Comparison of ENCODE assay signal across 10 mouse cellular contexts in genomic region chr7:12874301-12874700, GRCm38 (mm10). TPM values are rescaled to one million over a fixed set of nuclear protein-coding genes. Genes with fewer than 3 reads are reported as not detected.
DNase-seq lines count a peak whose midpoint lies in the region.
"Had no signal": no experiment of that assay in that cellular context is flagged by ENCODE, and none has a peak within 500 bp of the region (broad histone marks: within the 10 kb centered on the region; RNA-seq: fewer than 3 reads in every experiment).

No protein-coding gene starts in this region.

- H3K4me1 ChIP-seq in heart, embryonic 10.5 days, result no peaks in the 10 kb centered on the region
- H3K4me1 ChIP-seq: heart, embryonic 12.5 days; lung, embryonic 15.5 days had no signal

- no peak overlapping the region for H3K4me3 ChIP-seq in heart, embryonic 10.5 days
- H3K4me3 ChIP-seq: heart, embryonic 12.5 days; lung, embryonic 15.5 days had no signal

- no peaks in the 10 kb centered on the region for H3K36me3 ChIP-seq in heart, embryonic 10.5 days
- H3K36me3 ChIP-seq in splenic B cell, adult 2 months (ENCODE audit: control insufficient read depth, insufficient read depth, low read length, poor library complexity, severe bottlenecking), result no peaks in the 10 kb centered on the region
- H3K36me3 ChIP-seq: heart, embryonic 12.5 days; lung, embryonic 15.5 days had no signal

- peak; percentile 38 for DNase-seq in heart, adult 8-10 months (ENCODE audit: low spot score)
- DNase-seq in heart, embryonic 10.5 days (ENCODE audit: low spot score), result no peak
- DNase-seq in spleen, postnatal 36 days (ENCODE audit: low spot score in 2 of 2), result peak; percentile 11 to 35
- DNase-seq in spleen, postnatal 10 days (ENCODE audit: low spot score in 2 of 2), result no peak
- peak; percentile 37 for DNase-seq in c-Kit-positive CD71-positive TER-119-positive erythroid progenitor cells, embryonic 14.5 days (ENCODE audit: low spot score)
- peak; percentile 71 for DNase-seq in splenic B cell, adult 2 months (ENCODE audit: low read depth, low spot score)
- no peak for DNase-seq in gastrocnemius, postnatal 36 days
- no peak for DNase-seq in heart, postnatal 4 days

- no peak overlapping the region for H3K27ac ChIP-seq in heart, embryonic 10.5 days
- H3K27ac ChIP-seq: lung, embryonic 15.5 days had no signal

- no peaks in the 10 kb centered on the region for H3K27me3 ChIP-seq in heart, embryonic 10.5 days (ENCODE audit: insufficient read depth, poor library complexity, severe bottlenecking)
- H3K27me3 ChIP-seq in splenic B cell, adult 2 months (ENCODE audit: control insufficient read depth, insufficient read depth, low read length, poor library complexity, severe bottlenecking), result no peaks in the 10 kb centered on the region
- H3K27me3 ChIP-seq: heart, embryonic 12.5 days; lung, embryonic 15.5 days had no signal

- WGBS in heart, embryonic 10.5 days, result 26% methylated on average over 3 of the region's 3 CpGs

- intact Hi-C loops in gastrocnemius, postnatal 36 days (cut with DNase I), result no loop called here

- peaks cover 4% of the 10 kb centered on the region; the same call in 1 of the 2 replicates for H3K9me3 ChIP-seq in heart, embryonic 10.5 days
- H3K9me3 ChIP-seq: lung, embryonic 15.5 days had no signal

RNA-seq across cellular contexts. Expression of gene Zfp128, which starts 6.7 kb away (rescaled TPM):
- 1 to 10 TPM; 3.0 to 3.9 (median 3.5) TPM for total RNA-seq in heart, adult 8-10 months (2022)
- polyA plus RNA-seq in heart, embryonic 10.5 days (2016; fragmentation: Nextera tagmentation; extraction: Ambion mirVana), result 3.1 TPM in 2 replicates
- 1 to 10 TPM; 1.3 to 2.0 TPM for total RNA-seq in gastrocnemius, postnatal 36 days (2021)
- total RNA-seq in heart, postnatal 4 days (2021), result 1 to 10 TPM; 3.3 to 4.3 TPM

RNA-seq across cellular contexts. Expression of gene Zscan22, which starts 23.3 kb away (rescaled TPM):
- total RNA-seq in heart, adult 8-10 months (2022), result 1 to 10 TPM; 3.8 to 5.5 (median 5.0) TPM
- polyA plus RNA-seq in heart, embryonic 10.5 days (2016; fragmentation: Nextera tagmentation; extraction: Ambion mirVana), result 12.9 and 14.8 TPM in 2 replicates
- 1 to 10 TPM; 2.4 to 2.8 TPM for total RNA-seq in gastrocnemius, postnatal 36 days (2021)
- 1 to 10 TPM; 7.1 to 7.3 TPM for total RNA-seq in heart, postnatal 4 days (2021)

RNA-seq across cellular contexts. Expression of gene Zfp110, which starts 39.7 kb away (rescaled TPM):
- 10 to 100 TPM; 18.0 to 22.0 (median 19.6) TPM for total RNA-seq in heart, adult 8-10 months (2022)
- polyA plus RNA-seq in heart, embryonic 10.5 days (2016; fragmentation: Nextera tagmentation; extraction: Ambion mirVana), result 24.1 and 25.4 TPM in 2 replicates
- total RNA-seq in gastrocnemius, postnatal 36 days (2021), result 1 to 10 TPM; 6.4 to 8.2 TPM
- total RNA-seq in heart, postnatal 4 days (2021), result 10 to 100 TPM; 21.5 to 22.4 TPM

RNA-seq across cellular contexts. Expression of gene Rps5, which starts 47.8 kb away (rescaled TPM):
- 100 to 1,000 TPM; 502 to 620 (median 561) TPM for total RNA-seq in heart, adult 8-10 months (2022)
- 662 and 793 TPM in 2 replicates for polyA plus RNA-seq in heart, embryonic 10.5 days (2016; fragmentation: Nextera tagmentation; extraction: Ambion mirVana)
- 100 to 1,000 TPM; 473 to 557 TPM for total RNA-seq in gastrocnemius, postnatal 36 days (2021)
- 100 to 1,000 TPM; 857 to 895 TPM for total RNA-seq in heart, postnatal 4 days (2021)

RNA-seq across cellular contexts. Expression of gene Rnf225, which starts 52.9 kb away (rescaled TPM):
- under 1 TPM; 0.22 to 0.31 (median 0.25) TPM for total RNA-seq in heart, adult 8-10 months (2022)
- polyA plus RNA-seq in heart, embryonic 10.5 days (2016; fragmentation: Nextera tagmentation; extraction: Ambion mirVana), result 1.1 TPM in 2 replicates
- total RNA-seq in gastrocnemius, postnatal 36 days (2021), result under 1 TPM; 0.22 to 0.51 TPM
- under 1 TPM; 0.38 to 0.67 TPM for total RNA-seq in heart, postnatal 4 days (2021)

Comparison
In these comparisons a context has a peak if more than half of its experiments do, and no peak if none do; other contexts are left out.
1. DNase-seq: peak in heart, adult 8-10 months (single experiment), spleen, postnatal 36 days (2 of 2), c-Kit-positive CD71-positive TER-119-positive erythroid progenitor cells, embryonic 14.5 days (single experiment) and splenic B cell, adult 2 months (single experiment); none in heart, embryonic 10.5 days (single experiment), spleen, postnatal 10 days (0 of 2), gastrocnemius, postnatal 36 days (0 of 2) and heart, postnatal 4 days (single experiment).